Mouse (Mus musculus): Measurements from ENCODE around the gene Lhcgr.

- TF ChIP-seq TAL1 (IDR thresholded peaks at IDR 0.05; ENCODE audit: low read length) (no peak), GATA1 (IDR thresholded peaks at IDR 0.05; ENCODE audit: low read length) (no peak)
Observed at GRCm38 (mm10) chr17:88752827-88753471, 38.8 kb downstream of the Lhcgr start.
